Mouse (Mus musculus) neural tube, embryonic 14.5 days (tissue): ENCODE data around the gene Vps8. TPM values are rescaled to one million over a fixed set of nuclear protein-coding genes. Genes with fewer than 3 reads are reported as not detected.

Experiments used
- ATAC-seq: fragments of 200-750 bp; cut with Nextera tagmentation; 2 replicates; pipeline ENCODE4 v1.8.0; 2017; ENCODE audit warnings: low read depth, mild to moderate bottlenecking, moderate TSS enrichment, moderate library complexity
- H3K27ac ChIP-seq: fragments of 300-500 bp; sonication (generic); 2 replicates; pipeline ENCODE4 v1.5.1; 2014; ENCODE audit warnings: low read depth, mild to moderate bottlenecking, control low read depth, low read length, moderate library complexity, mixed read lengths
- H3K27me3 ChIP-seq: fragments of 300-500 bp; sonication (generic); 2 replicates; pipeline ENCODE4 v1.6.1; 2014; ENCODE audit warnings: low read length; ENCODE audit not compliant: control insufficient read depth, insufficient read depth
- H3K36me3 ChIP-seq: fragments of 300-500 bp; sonication (generic); 2 replicates; pipeline ENCODE4 v1.6.1; 2014; ENCODE audit warnings: low read length, mixed read lengths; ENCODE audit not compliant: control insufficient read depth, insufficient read depth
- H3K4me1 ChIP-seq: fragments of 300-500 bp; sonication (generic); 2 replicates; pipeline ENCODE4 v1.6.1; 2014; ENCODE audit warnings: low read length; ENCODE audit not compliant: control insufficient read depth, insufficient read depth
- H3K4me2 ChIP-seq: fragments of 300-500 bp; sonication (generic); 2 replicates; pipeline ENCODE4 v1.6.1; 2014; ENCODE audit warnings: mild to moderate bottlenecking, low read depth, low read length, control low read depth
- H3K4me3 ChIP-seq: fragments of 300-500 bp; sonication (generic); 2 replicates; pipeline ENCODE4 v1.5.1; 2014; ENCODE audit warnings: low read depth, low read length, control low read depth, mixed read lengths
- H3K9ac ChIP-seq: fragments of 300-500 bp; sonication (generic); replicated peaks from 2 replicates; pipeline ENCODE4 v1.6.1; 2014; ENCODE audit warnings: low read depth, mild to moderate bottlenecking, control low read depth, low read length, mixed read lengths
- H3K9me3 ChIP-seq: fragments of 300-500 bp; sonication (generic); 2 replicates; pipeline ENCODE4 v1.6.1; 2016; ENCODE audit warnings: low read length; ENCODE audit not compliant: control insufficient read depth
- WGBS: fragments of 180-500 bp; shearing (Covaris S2); extraction: QIAGEN DNeasy Blood & Tissue Kit; methylation state at CpG from one replicate; pipeline ENCODE4 v1.1.7; 2014; 5-methylcytosine and 5-hydroxymethylcytosine counted together
- polyA plus RNA-seq: library from polyadenylated mRNA; unstranded; fragments of >200 nt; fragmentation: Nextera tagmentation; extraction: Ambion mirVana; gene quantifications from 2 replicates; pipeline ENCODE4 v1.2.1, GENCODE M21; 2014

Vps8 gene
- polyA plus RNA-seq, 1 experiment from 2014 or later, result 37.9 TPM

- ATAC-seq, result no peak
- Histone ChIP-seq H3K27ac (no peak overlapping the region), H3K9ac (no peak overlapping the region), H3K4me2 (no peak overlapping the region), H3K4me3 (no peak overlapping the region), H3K9me3 (no peaks in the 10 kb centered on the region), H3K4me1 (no peaks in the 10 kb centered on the region), H3K36me3 (peaks cover 8% of the 10 kb centered on the region; the same call in 1 of the 2 replicates), H3K27me3 (no peaks in the 10 kb centered on the region)
- WGBS, result 96% methylated on average over 9 of the region's 9 CpGs
Measured at GRCm38 (mm10) chr16:21478376-21478775, 55.5 kb downstream of the Vps8 start.

DNA sequence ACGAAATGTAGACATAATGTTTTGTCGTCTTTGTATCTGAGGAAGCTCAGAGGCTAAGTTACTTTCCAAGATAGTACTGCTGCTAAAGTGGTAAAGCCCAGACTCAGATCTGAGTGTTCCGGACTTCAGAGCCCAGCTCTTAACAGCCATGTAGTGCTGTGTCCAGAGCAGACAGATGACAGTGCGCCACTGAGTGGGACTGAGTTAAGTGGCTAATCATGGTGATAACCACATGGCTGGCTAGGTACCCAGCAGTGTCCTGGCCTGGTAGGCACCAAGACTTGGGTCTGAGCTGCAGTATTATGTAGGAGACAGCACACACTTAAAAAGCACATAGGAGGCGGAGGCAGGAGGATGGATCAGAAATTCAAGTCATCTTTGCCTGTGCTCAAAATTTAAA lies 60.9 kb downstream of the Vps8 start:
- no peaks in the 10 kb centered on the region for H3K27me3 ChIP-seq

GRCm38 (mm10) chr16:21485716-21486115 lies 62.8 kb downstream of the Vps8 start:
- 73% methylated on average over 5 of the region's 5 CpGs for WGBS

More for the DNA sequence above, 60.9 kb downstream of the Vps8 start:
- H3K9ac ChIP-seq, result no peak overlapping the region
- H3K36me3 ChIP-seq, result peaks cover 6% of the 10 kb centered on the region; the same call in 1 of the 2 replicates
- H3K27ac ChIP-seq, result no peak overlapping the region
- no peak overlapping the region for H3K4me2 ChIP-seq
- WGBS, result 95% methylated on average over 5 of the region's 5 CpGs
- H3K9me3 ChIP-seq, result no peaks in the 10 kb centered on the region
- no peak overlapping the region for H3K4me3 ChIP-seq
- ATAC-seq, result no peak
- H3K4me1 ChIP-seq, result no peaks in the 10 kb centered on the region

GRCm38 (mm10) chr16:21488413-21488812 lies 65.5 kb downstream of the Vps8 start:
- Histone ChIP-seq H3K27ac (no peak overlapping the region), H3K27me3 (no peaks in the 10 kb centered on the region), H3K4me3 (no peak overlapping the region), H3K9me3 (no peaks in the 10 kb centered on the region), H3K4me1 (peaks cover 8% of the 10 kb centered on the region), H3K36me3 (no peaks in the 10 kb centered on the region), H3K4me2 (no peak overlapping the region), H3K9ac (no peak overlapping the region)
- ATAC-seq, result peak; percentile 63
- WGBS, result 52% methylated on average over 4 of the region's 4 CpGs

More at GRCm38 (mm10) chr16:21485716-21486115, 62.8 kb downstream of the Vps8 start:
- no peak overlapping the region for H3K27ac ChIP-seq
- no peak overlapping the region for H3K4me2 ChIP-seq
- H3K9ac ChIP-seq, result no peak overlapping the region
- no peak overlapping the region for H3K4me3 ChIP-seq
- no peaks in the 10 kb centered on the region for H3K4me1 ChIP-seq
- ATAC-seq, result no peak
- no peaks in the 10 kb centered on the region for H3K27me3 ChIP-seq
- no peaks in the 10 kb centered on the region for H3K36me3 ChIP-seq
- no peaks in the 10 kb centered on the region for H3K9me3 ChIP-seq

GRCm38 (mm10) chr16:21492346-21492745 lies 69.4 kb downstream of the Vps8 start:
- 74% methylated on average over 5 of the region's 5 CpGs for WGBS
- no peaks in the 10 kb centered on the region for H3K27me3 ChIP-seq
- no peaks in the 10 kb centered on the region for H3K36me3 ChIP-seq
- H3K9ac ChIP-seq, result no peak overlapping the region
- no peak overlapping the region for H3K4me2 ChIP-seq
- H3K4me1 ChIP-seq, result peaks cover 8% of the 10 kb centered on the region
- H3K9me3 ChIP-seq, result no peaks in the 10 kb centered on the region
- H3K4me3 ChIP-seq, result no peak overlapping the region
- H3K27ac ChIP-seq, result no peak overlapping the region
- ATAC-seq, result no peak

- H3K4me2 ChIP-seq, result no peak overlapping the region
- H3K27me3 ChIP-seq, result no peaks in the 10 kb centered on the region
- H3K4me3 ChIP-seq, result no peak overlapping the region
- 0 out of 2 replicates have a peak overlapping the region, but pooled peaks have one; percentile 28 for H3K27ac ChIP-seq
- 26% methylated on average over 2 of the region's 2 CpGs for WGBS
- no peak overlapping the region for H3K9ac ChIP-seq
- no peaks in the 10 kb centered on the region for H3K36me3 ChIP-seq
- no peaks in the 10 kb centered on the region for H3K9me3 ChIP-seq
- H3K4me1 ChIP-seq, result peaks cover 8% of the 10 kb centered on the region
- peak; percentile 45; the same call in 1 of the 2 replicates for ATAC-seq
Measured at GRCm38 (mm10) chr16:21492894-21493293, 70.0 kb downstream of the Vps8 start.

DNA sequence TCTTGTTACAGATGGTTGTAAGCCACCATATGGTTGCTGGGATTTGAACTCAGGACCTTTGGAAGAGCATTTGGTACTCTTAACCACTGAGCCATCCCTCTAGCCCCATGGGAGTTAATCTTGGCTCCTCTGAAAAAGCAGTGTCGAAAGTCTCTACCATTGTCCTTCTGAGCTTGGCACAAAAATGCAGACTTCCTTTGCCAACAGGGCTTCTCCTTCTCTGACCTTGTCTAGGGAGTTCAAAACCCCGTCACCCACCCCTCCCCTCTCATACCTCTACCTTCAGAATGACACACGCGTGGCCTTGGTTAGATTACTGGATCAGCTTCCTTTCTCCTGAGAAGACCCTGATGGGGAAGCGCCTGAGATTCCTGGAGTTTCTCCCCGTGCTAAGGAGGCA lies 71.8 kb downstream of the Vps8 start:
- no peaks in the 10 kb centered on the region for H3K9me3 ChIP-seq
- WGBS, result 97% methylated on average over 6 of the region's 6 CpGs
- H3K36me3 ChIP-seq, result no peaks in the 10 kb centered on the region
- no peak overlapping the region for H3K4me3 ChIP-seq
- ATAC-seq, result no peak
- no peak overlapping the region for H3K27ac ChIP-seq
- H3K27me3 ChIP-seq, result no peaks in the 10 kb centered on the region
- no peak overlapping the region for H3K4me2 ChIP-seq
- H3K4me1 ChIP-seq, result peaks cover 8% of the 10 kb centered on the region
- H3K9ac ChIP-seq, result no peak overlapping the region

DNA sequence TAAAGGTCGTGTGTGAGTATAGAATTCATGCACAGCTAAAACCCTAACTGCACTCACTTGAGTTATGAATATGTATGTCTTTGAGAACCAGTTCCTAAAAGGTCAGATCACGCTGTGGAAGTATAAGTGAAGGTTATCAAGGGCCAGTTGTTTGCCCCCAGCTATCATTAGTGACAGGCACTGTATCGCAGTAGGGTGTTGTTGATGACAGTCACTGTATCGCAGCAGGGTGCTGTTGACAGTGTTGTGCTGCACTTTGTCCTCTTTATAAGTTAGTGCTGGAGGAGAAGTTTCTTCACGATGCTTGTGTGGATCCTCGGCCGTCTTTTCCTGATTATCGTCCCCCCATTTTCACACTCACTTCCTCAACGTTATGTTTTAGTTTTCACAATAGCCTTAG lies 73.9 kb downstream of the Vps8 start:
- no peak overlapping the region for H3K9ac ChIP-seq
- no peak overlapping the region for H3K4me2 ChIP-seq
- H3K4me3 ChIP-seq, result no peak overlapping the region
- H3K36me3 ChIP-seq, result peaks cover 5% of the 10 kb centered on the region; the same call in 1 of the 2 replicates
- H3K27me3 ChIP-seq, result no peaks in the 10 kb centered on the region
- peaks cover 8% of the 10 kb centered on the region for H3K4me1 ChIP-seq
- no peaks in the 10 kb centered on the region for H3K9me3 ChIP-seq
- 93% methylated on average over 9 of the region's 9 CpGs for WGBS
- no peak overlapping the region for H3K27ac ChIP-seq
- ATAC-seq, result no peak

DNA sequence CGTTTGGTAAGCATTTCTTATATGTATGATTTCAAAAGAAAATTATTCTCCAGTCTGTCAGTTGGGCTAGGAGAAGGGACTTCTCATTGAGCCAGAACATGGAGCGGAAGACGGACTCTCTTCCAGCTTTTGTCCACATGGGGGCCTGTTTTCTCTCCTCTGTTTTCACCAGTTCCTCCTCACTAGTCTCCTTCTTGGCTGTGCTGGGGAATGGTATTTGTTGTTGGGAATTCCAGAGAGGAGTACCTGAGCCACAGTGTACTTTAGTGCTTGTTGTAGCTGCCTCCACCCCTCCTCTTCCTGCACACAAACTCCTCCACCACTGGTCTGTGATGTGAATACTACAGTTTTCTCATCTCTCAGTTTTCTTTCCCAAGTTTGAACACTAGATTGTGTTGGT lies 74.7 kb downstream of the Vps8 start:
- Histone ChIP-seq H3K9ac (no peak overlapping the region), H3K36me3 (peaks cover 5% of the 10 kb centered on the region; the same call in 1 of the 2 replicates), H3K27ac (no peak overlapping the region), H3K4me2 (no peak overlapping the region), H3K4me1 (peaks cover 5% of the 10 kb centered on the region), H3K27me3 (no peaks in the 10 kb centered on the region), H3K9me3 (no peaks in the 10 kb centered on the region), H3K4me3 (no peak overlapping the region)
- no peak for ATAC-seq
- 69% methylated on average over 3 of the region's 3 CpGs for WGBS
